Mouse (Mus musculus): ENCODE data around the gene Rad9a.

Gene Rad9a

DNA sequence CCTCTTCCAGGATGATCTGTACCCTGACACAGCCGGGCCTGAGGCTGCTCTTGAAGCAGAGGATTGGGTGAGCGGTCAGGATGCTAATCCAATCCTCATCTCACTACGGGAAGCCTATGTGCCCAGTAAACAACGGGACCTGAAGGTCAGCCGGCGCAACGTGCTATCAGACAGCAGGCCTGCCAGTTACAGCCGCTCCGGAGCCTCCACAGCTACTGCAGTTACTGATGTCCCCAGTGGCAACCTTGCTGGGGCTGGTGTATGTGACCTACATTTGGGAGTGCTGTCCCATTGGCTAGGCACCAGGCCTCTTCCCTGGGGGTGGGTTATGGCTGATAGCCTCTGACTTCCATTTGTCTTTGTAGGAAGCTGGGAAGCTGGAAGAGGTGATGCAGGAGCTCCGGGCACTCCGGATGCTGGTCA, 48.2 kb downstream of the Rad9a start, which contains the start of gene Ptprcap:
TSS of gene Ptprcap (plus strand) at position 373 of the 423 bp plus-strand sequence.
- Histone ChIP-seq H3K27me3 (ENCODE audit: control insufficient read depth, insufficient read depth, low read length, poor library complexity, severe bottlenecking) (no peaks in the 10 kb centered on the region), H3K36me3 (ENCODE audit: control insufficient read depth, insufficient read depth, low read length, poor library complexity, severe bottlenecking) (peaks cover 19% of the 10 kb centered on the region)
- no peak for DNase-seq (ENCODE audit: low read depth, low spot score)

DNA sequence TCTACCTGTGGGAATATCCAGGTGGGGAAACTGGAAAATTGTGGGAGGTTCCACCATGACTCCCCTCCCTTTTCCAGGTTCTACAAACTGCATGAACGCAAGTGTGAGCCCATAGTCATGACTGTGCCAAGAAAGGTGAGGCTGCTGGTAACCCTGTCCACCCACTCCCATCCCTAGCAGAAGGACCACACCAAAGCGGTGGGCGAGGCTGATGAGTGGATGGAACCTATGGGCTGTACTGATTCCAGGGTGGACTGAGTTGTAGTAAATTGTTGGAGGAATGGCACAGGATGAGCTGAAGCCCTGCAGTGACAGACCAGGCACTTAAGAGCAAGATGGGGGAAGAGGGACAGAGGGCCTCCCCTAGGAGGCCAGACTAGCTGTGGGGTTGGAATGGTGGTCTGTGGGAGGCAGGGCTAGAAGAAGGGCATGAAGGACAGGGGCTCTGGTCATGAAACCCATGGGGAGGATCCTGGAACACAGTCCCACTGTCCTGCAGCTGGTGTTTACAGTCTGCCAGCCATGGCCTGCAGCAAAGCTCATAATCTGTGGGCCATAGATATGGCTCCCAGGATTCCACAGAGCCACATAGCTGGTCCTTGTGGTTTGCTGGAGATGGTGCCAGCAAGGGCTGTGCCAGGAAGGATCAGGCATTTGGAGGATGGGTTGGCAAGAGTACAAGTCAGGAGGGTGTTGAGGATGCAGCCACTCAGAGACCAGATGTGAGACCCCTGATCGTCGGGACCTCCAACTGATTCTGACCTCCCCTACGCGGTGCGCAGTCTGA, 48.8 kb downstream of the Rad9a start:
- no peak for DNase-seq (ENCODE audit: low read depth, low spot score)
- H3K36me3 ChIP-seq (ENCODE audit: control insufficient read depth, insufficient read depth, low read length, poor library complexity, severe bottlenecking): peaks cover 19% of the 10 kb centered on the region
- no peaks in the 10 kb centered on the region for H3K27me3 ChIP-seq (ENCODE audit: control insufficient read depth, insufficient read depth, low read length, poor library complexity, severe bottlenecking)

DNA sequence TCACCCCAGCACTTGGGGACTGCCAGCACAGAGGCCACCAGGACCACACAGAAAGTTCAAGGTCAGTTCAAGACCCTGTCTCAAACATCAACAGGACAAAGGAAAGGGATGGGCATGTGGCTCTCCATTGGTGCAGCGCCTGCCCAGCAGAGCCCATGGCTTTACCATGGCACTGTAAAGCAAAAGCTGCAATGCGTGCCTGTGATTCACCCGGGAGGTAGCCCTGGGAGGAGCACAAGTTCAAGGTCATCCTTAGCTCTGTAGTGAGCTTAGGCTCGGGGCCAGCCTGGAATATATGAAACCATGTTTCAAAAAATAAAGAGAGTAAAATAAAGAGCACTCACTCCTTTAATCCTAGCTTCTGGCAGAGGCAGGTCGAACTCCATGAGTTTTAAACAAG, 49.6 kb downstream of the Rad9a start:
- Histone ChIP-seq H3K27me3 (ENCODE audit: control insufficient read depth, insufficient read depth, low read length, poor library complexity, severe bottlenecking) (no peaks in the 10 kb centered on the region), H3K36me3 (ENCODE audit: control insufficient read depth, insufficient read depth, low read length, poor library complexity, severe bottlenecking) (peaks cover 14% of the 10 kb centered on the region)
- no peak for DNase-seq (ENCODE audit: low read depth, low spot score)

DNA sequence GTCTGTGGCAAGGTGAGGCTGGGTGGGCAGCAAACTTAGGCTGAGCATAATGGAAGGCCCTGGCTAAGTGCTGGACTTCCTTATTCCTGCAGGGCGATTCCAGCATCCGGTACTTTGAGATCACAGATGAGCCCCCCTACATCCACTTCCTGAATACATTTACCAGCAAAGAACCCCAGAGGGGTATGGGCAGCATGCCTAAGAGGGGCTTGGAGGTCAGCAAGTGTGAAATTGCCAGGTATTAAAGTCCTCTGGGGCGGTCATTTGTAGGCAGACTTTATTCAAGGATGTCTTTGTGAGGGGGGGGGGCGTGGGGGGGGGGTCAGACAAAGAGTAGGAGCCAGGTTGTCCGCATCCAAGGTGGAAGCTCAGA, 50.0 kb downstream of the Rad9a start:
- H3K36me3 ChIP-seq (ENCODE audit: control insufficient read depth, insufficient read depth, low read length, poor library complexity, severe bottlenecking): peaks cover 10% of the 10 kb centered on the region
- no peak for DNase-seq (ENCODE audit: low read depth, low spot score)
- no peaks in the 10 kb centered on the region for H3K27me3 ChIP-seq (ENCODE audit: control insufficient read depth, insufficient read depth, low read length, poor library complexity, severe bottlenecking)

DNA sequence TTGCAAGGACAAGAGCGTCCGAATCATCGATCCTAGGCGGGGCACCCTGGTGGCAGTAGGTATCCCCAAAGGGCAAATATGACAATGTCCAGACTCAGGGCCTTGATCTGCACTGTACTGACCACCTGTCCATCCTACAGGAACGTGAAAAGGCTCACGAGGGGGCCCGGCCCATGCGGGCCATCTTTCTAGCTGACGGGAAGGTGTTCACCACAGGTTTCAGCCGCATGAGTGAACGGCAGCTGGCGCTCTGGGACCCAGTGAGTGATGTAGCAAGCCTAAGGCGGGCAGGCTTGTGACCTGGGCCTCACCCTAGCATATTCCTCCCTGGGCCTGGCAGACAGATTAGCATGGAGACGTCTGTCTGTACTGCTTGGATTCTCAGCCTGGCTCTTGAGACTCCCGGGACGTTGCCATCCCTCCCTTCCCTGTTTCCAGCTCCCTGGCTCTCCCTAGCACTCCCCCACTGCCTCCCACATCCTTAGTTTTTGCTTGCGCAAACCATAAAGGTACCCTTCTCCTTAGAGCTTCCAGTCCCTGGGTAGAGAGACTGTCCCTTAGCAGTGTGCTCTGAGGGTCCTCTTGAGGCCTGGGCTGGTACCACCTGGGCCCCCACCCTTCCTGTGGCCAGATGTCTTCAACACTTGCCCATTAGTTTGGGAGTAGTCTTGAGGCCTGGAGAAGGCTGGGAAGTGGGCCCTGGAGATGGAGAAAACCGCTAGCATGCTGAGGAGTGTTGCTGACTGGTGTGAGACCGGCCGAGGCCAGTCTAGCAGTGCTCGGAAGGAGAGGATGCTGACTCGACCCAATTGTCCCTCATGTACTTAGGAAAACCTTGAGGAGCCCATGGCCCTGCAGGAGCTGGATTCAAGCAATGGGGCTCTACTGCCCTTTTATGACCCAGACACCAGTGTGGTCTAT, 50.6 kb downstream of the Rad9a start:
- DNase-seq (ENCODE audit: low read depth, low spot score): no peak
- no peaks in the 10 kb centered on the region for H3K27me3 ChIP-seq (ENCODE audit: control insufficient read depth, insufficient read depth, low read length, poor library complexity, severe bottlenecking)
- H3K36me3 ChIP-seq (ENCODE audit: control insufficient read depth, insufficient read depth, low read length, poor library complexity, severe bottlenecking): peaks cover 7% of the 10 kb centered on the region; the same call in 1 of the 2 replicates

DNA sequence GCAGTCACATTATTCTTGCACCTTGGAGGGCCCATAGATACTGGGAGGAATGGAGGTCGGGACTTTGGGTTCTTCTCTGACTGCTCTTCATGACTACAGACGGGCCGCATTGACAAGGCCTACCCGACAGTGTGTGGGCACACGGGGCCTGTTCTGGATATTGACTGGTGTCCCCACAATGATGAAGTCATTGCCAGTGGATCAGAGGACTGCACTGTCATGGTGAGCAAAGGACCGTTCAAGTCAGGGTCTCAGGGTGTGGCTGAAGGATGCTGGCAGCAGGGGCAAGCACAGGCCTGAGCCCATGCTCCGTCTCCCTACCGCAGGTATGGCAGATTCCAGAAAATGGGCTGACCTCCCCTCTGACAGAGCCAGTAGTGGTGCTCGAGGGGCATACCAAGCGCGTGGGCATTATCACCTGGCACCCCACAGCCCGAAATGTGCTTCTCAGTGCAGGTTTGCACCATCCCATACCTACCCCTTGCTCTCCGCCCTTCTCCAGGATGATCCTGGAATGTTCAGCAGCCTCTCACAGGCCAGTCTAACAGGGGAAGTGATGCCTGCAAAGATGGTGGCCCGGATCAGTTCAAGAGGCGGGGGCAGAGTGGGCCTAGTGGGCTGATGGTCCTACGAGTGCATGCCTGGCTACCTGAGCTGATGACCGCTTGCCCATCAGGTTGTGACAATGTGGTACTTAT, 51.5 kb downstream of the Rad9a start:
- Histone ChIP-seq H3K36me3 (ENCODE audit: control insufficient read depth, insufficient read depth, low read length, poor library complexity, severe bottlenecking) (peaks cover 3% of the 10 kb centered on the region; the same call in 1 of the 2 replicates), H3K27me3 (ENCODE audit: control insufficient read depth, insufficient read depth, low read length, poor library complexity, severe bottlenecking) (no peaks in the 10 kb centered on the region)
- DNase-seq (ENCODE audit: low read depth, low spot score): no peak

DNA sequence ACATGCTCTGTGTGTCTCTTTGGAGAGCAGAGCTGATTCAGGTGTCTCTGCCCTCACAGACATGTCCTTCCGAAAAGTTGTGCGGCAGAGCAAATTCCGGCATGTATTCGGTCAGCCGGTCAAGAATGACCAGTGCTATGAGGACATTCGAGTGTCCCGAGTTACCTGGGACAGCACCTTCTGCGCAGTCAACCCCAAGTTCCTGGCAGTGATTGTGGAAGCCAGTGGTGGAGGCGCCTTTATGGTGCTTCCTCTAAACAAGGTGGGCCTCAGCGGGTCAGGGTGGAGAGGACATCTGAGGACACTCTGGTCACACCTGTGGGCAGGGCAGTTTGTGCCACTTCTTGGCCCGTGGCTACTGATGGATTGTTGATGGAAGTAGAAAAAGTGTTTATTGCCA, 52.2 kb downstream of the Rad9a start:
- H3K27me3 ChIP-seq (ENCODE audit: control insufficient read depth, insufficient read depth, low read length, poor library complexity, severe bottlenecking): no peaks in the 10 kb centered on the region
- peaks cover 3% of the 10 kb centered on the region; the same call in 1 of the 2 replicates for H3K36me3 ChIP-seq (ENCODE audit: control insufficient read depth, insufficient read depth, low read length, poor library complexity, severe bottlenecking)
- no peak for DNase-seq (ENCODE audit: low read depth, low spot score)

DNA sequence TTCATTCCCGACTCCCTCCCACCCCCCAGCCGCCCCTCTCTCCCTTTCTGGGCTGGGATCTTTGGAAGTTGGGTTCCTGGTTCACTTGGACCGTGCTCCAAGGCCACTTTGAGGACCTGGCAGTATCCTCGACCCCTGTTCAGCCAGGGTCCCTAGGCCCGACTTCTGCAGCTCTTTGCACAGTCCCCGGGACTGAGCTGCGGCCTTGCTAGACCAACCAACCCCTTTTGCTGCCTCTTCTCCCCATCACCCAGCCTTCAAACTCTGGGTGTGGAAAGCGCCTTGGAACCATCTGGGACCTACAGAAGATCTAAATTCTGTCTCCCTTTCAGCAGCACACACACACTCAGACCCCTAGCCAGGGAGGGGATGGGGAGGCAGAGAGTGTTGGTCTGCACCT, 52.6 kb downstream of the Rad9a start:
- H3K27me3 ChIP-seq (ENCODE audit: control insufficient read depth, insufficient read depth, low read length, poor library complexity, severe bottlenecking): no peaks in the 10 kb centered on the region
- DNase-seq (ENCODE audit: low read depth, low spot score): peak; percentile 42
- peaks cover 3% of the 10 kb centered on the region; the same call in 1 of the 2 replicates for H3K36me3 ChIP-seq (ENCODE audit: control insufficient read depth, insufficient read depth, low read length, poor library complexity, severe bottlenecking)

DNA sequence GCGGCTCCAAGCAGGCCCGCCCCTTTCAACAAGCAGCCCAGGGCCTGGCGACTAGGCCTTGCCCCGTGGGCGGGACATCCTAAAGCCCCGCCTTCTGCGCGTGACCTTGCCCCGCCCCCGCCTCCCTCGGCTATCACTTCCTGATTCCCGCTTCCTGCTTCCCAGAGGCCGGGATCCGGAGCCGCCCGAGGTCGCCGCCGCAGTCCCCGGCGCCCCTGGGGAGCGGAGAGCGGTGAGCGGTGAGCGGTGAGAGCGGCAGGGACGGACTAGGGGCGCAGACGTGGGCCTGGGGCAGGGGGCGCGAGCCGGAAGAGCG, 53.0 kb downstream of the Rad9a start, which contains the start of gene Coro1b:
TSS of gene Coro1b (plus strand) at position 129 of the 316 bp plus-strand sequence.
- no peaks in the 10 kb centered on the region for H3K27me3 ChIP-seq (ENCODE audit: control insufficient read depth, insufficient read depth, low read length, poor library complexity, severe bottlenecking)
- peak; percentile 89 for DNase-seq (ENCODE audit: low read depth, low spot score)
- H3K36me3 ChIP-seq (ENCODE audit: control insufficient read depth, insufficient read depth, low read length, poor library complexity, severe bottlenecking): peaks cover 3% of the 10 kb centered on the region; the same call in 1 of the 2 replicates

DNA sequence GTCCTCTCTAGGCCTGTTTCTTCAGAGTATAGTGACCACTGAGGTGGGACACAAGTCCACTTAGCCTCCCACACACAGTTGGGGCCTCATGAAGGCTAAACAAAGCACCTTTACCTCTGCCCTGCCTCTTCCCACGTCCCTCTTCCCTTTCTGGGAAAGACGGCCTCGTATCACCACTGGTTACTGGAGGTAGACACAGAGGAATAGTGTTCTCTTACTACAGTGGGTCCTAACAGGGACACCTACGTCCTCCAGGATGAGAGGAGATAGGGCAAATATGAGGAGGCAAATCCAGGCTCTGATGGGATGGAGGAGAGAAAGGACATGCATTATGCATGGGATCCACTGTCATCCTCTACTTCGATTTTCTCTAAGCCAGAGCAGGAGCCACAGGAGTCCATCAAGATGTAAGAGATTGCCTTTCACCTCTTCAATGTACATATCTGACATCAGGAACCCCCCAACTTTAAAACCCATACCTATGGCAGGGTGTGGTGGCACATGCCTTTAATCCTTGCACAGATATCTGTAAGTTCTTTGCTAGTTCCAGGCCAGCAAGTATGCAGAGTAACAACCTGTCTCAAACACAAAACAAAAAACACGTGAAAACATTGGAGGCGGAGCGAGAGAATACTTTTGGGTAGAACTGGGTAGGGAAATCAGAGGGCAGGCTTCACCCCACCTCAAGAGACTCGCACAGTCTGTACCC, 53.5 kb downstream of the Rad9a start:
- peaks cover 3% of the 10 kb centered on the region; the same call in 1 of the 2 replicates for H3K36me3 ChIP-seq (ENCODE audit: control insufficient read depth, insufficient read depth, low read length, poor library complexity, severe bottlenecking)

DNA sequence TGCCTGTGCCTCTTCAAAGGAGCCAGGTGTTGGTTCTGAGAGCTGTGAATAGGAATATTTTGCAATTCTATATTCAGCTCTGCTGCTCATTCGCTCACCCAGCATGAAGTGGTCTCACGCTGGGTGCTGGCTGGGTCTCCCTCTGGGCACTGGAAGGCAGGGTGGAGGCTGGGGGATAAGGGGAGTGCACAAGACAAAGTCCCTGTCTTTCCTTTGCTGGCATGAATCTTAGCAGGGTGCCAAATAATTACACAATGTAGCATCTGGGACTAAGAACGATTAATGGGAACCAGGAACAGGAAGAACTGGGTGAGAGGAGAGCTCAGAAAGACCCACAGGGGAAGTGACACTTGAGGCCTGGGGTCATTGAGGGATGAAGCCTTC, 54.4 kb downstream of the Rad9a start:
- Histone ChIP-seq H3K27me3 (ENCODE audit: control insufficient read depth, insufficient read depth, low read length, poor library complexity, severe bottlenecking) (no peaks in the 10 kb centered on the region), H3K36me3 (ENCODE audit: control insufficient read depth, insufficient read depth, low read length, poor library complexity, severe bottlenecking) (peaks cover 3% of the 10 kb centered on the region; the same call in 1 of the 2 replicates)
- no peak for DNase-seq (ENCODE audit: low read depth, low spot score)

More for the DNA sequence above, 53.5 kb downstream of the Rad9a start:
- no peaks in the 10 kb centered on the region for H3K27me3 ChIP-seq (ENCODE audit: control insufficient read depth, insufficient read depth, low read length, poor library complexity, severe bottlenecking)
- no peak for DNase-seq (ENCODE audit: low read depth, low spot score)

DNA sequence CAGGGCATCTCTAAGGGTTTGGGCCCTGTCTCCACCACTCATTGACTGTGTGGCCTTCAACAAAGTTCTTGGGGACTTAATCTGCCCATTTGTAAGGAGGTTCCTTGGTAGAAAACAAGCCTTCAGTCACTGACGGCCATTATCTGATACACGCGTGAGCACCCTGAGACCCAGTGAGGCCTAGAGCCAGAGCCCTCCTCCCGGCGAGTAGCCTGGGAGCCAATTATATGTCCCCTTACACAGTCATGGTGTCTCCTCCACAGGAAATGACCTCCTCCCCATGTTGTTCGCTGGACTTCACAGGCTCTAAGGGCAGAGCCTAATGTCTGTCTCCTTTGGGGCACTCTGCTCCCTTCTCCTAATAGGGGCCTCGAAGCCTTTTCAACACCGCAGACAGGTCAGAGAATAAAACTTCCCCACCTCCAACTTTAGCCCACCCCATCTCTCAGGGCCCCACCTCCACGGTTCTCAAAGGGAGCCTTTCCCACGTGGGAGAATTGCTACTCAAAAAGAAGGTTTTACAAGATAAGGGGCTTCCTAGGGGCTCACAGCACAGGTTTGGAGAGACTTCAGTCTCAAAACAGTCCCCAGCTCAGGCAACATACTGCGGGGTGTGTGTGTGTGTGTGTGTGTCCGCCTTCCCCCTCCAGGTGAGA, 55.0 kb downstream of the Rad9a start:
- no peaks in the 10 kb centered on the region for H3K27me3 ChIP-seq (ENCODE audit: control insufficient read depth, insufficient read depth, low read length, poor library complexity, severe bottlenecking)
- no peak for DNase-seq (ENCODE audit: low read depth, low spot score)
- H3K36me3 ChIP-seq (ENCODE audit: control insufficient read depth, insufficient read depth, low read length, poor library complexity, severe bottlenecking): peaks cover 3% of the 10 kb centered on the region; the same call in 1 of the 2 replicates

DNA sequence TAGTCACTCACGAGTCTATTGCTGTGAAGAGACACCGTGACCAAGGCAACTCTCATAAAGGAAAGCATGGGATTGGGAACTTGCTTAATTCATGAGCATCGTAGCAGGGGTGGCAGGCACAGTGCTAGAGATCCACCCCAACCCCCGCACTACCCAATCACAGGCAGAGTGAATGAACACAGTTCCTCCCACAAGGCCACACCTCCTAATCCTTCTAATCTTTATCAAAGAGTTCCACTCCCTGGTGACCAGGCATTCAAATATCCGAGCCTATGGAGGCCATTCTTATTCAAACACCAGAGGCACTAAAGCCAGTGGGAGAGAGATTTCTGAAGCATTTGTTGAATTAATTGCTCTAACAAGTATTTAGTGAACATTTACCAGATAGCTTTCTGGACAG, 55.5 kb downstream of the Rad9a start:
- DNase-seq (ENCODE audit: low read depth, low spot score): no peak
- H3K27me3 ChIP-seq (ENCODE audit: control insufficient read depth, insufficient read depth, low read length, poor library complexity, severe bottlenecking): no peaks in the 10 kb centered on the region
- peaks cover 3% of the 10 kb centered on the region; the same call in 1 of the 2 replicates for H3K36me3 ChIP-seq (ENCODE audit: control insufficient read depth, insufficient read depth, low read length, poor library complexity, severe bottlenecking)

Measured in splenic B cell, adult 2 months (primary cell).